Mouse (Mus musculus) mouse embryonic stem cell (cell line): ENCODE measurements around the gene Ddt.

ENCODE experiments used
- in situ Hi-C, 2 experiments: fragments of 300-500 bp; cut with MboI; formaldehyde crosslinking; loops; 1 replicate in 1 of 2; 3 replicates in 1 of 2; pipeline ENCODE4 v1.14.3; 2019 to 2020; ENCODE audit warnings: low sequenced_read_pairs in 2 of 2, low pct_unique_long_range_greater_than_20kb in 1 of 2, mixed read lengths in 1 of 2; ENCODE audit not compliant: unreplicated experiment in 1 of 2

Ddt gene

DNA sequence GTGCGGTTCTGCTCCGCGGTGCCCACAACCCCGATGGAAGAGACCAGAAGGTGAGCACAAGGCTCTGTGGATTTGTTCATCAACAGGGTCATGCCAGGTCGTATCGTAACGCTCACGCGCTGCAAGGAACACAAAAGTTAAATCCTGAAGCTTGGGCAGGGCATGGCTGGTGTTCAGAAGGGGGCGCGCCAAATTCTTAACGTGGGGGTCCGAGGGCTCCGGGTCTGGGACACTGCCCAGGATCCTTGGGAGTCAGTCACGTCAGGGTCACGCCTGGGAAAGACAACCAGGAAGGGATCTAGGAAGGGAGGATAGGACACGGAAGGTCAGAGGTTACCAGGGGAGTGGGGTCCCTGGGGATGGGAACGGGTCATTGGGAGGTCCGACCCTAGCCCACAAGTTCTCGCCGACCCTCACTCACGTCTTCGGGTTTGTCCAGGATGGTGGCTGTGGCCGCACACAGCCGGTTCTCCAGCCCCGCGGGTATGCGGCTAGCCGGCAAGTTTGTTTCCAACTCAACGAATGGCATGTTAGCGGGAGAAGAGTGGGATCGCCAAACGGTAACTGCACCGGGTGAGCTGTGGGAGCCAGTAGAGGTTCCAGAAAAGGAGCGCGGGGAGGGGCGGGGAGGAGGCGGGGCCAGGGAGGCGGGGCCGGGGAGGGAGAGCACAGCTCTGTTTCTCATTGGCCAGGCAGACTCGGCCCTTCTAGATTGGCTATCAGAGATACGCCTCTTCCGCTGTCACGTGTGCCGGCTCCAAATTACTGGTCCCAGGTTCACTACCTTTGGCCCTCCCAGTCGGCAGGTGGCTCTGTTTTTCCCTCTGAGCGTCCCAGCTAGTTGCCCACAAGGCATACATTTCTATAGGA, at the start of gene Ddt:
Gene Ddt, minus strand, starts transcription at position 620 of the 870 bp plus-strand sequence.
- in situ Hi-C loops: no loop called here

DNA sequence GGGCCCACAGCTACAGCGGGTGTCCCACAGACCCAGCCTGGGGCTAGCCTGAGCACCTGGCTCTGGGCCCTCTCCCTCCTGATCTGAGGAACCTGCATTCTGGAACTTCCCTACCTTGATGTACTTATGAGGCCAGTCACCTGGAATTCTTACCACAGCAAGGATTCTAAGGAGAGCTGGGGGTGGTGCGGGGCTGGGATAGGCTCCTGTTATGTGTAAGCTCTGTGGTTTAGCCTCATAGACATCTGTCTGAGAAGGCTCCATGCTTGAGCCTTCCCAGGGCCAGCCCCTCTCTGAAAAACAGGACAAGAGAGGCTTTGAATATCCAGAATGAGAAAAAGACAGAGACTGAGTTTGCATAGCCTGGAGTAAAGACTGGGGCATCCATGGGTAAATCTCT, 49.2 kb upstream of the Ddt start, which contains the start of gene Gstt4:
Gene Gstt4, minus strand, starts transcription at position 101 of the 400 bp plus-strand sequence.
- in situ Hi-C loops: no loop called here

DNA sequence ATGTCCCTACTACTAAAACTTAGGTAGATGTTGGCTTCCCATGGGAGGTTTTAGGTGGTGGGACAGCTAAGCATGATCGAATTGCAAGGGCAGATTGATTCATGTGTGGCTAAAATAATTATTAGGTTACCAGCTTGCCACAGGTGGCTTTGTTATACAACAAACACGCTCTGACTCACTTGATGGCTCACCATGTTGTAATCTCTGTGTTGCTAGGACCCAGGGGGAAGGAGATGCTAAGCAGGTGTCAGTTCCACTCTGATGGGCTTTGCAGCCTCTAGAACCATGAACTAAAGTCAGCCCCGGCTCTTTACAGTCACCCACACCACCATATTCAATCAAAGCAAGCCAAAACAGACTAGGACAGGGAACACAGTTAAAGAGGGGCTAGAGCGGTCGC, 46.7 kb upstream of the Ddt start:
- in situ Hi-C loops: no loop called here

DNA sequence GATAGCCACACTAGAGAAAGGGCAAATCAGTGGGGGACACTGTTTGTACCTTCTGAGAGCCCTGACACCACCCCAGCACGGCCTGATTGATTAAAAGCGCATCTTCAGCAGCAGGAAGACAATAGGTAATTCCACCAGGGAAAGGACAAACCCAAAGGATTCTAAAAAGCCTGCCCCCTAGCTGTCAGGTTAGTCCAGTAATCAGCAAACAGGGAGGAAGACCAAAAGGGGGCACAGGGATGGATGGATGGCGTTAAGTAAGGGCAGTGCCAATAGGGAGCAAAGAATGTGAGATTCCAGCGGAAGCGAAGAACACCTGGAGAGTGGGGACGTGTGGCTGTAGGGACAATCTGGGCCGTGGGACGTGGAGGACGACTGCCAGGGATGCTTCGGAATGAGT, 45.4 kb upstream of the Ddt start:
- in situ Hi-C loops: no loop called here

DNA sequence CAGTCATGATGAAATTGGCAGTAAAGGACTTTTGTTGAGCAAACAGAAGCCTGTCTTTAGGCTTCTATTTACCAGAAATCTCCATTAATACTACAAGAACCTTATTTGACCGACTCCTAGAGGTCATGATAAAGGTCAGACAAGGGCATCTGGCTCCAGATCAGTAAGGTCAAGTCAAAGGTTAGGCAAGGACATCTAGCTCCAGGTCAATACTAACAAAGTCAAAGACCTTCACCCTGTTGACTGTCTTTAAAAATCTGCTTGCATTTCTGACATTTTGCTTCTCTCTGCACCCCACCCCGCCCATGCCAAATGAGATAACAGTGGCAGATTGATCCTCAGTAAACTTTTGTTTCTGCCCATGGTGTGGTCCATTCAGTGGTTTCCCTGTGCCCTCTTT, 31.0 kb upstream of the Ddt start:
- in situ Hi-C loops: no loop called here

DNA sequence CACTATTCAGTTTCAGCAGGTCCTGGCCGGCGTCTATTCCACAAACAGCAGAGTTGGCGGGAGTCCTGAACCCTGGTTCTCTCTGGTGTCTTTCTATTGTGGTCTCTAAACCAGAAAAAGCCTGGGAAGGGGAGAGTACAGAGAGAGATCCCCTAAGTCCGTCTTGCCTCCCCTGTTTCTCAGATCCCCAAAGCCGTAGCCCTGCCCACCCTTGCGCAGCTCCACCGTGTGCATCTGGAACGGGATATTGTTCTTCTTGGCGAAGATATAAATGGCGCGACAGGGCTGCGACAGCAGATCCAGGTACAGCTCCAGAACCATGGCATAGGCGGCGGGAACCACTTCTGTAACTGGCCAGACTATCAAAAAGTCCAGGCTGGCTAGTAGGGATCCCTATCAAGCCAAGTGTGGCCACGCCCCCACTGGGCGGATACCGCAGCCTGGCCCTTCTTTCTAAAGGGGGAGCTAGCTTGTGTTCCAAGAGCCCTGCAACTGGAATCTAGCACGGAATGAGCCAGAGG, 25.0 kb upstream of the Ddt start, which contains the start of gene Gstt1:
Gene Gstt1, minus strand, starts transcription at position 409 of the 521 bp plus-strand sequence.
- in situ Hi-C loops: no loop called here

DNA sequence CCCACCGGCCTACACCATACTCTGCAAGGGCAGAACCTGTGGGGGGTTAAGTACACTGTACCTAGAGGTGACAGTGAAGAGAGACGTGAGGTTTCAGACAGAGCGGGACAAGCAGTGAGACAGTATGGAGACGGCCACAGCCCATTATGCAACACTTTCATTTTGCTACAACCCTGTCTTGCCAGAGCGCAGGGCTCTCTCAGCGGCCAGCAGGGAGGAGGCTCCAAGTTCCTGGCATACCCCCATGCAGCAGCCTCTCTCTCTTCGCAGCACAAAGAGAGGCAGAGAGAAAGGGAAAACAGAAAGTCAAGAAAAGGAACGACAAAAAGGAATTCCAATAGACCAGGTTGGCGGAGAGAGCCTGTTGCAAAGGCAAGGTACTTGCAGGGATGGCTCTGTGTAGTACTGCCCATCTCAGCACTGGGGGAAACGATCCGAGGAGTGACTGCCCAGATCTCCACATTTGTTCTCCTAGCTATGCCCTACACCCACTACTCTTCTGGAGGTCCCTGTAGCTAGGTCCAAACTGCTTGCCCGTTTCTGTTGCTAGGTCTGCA, 24.5 kb upstream of the Ddt start:
- in situ Hi-C loops: no loop called here

DNA sequence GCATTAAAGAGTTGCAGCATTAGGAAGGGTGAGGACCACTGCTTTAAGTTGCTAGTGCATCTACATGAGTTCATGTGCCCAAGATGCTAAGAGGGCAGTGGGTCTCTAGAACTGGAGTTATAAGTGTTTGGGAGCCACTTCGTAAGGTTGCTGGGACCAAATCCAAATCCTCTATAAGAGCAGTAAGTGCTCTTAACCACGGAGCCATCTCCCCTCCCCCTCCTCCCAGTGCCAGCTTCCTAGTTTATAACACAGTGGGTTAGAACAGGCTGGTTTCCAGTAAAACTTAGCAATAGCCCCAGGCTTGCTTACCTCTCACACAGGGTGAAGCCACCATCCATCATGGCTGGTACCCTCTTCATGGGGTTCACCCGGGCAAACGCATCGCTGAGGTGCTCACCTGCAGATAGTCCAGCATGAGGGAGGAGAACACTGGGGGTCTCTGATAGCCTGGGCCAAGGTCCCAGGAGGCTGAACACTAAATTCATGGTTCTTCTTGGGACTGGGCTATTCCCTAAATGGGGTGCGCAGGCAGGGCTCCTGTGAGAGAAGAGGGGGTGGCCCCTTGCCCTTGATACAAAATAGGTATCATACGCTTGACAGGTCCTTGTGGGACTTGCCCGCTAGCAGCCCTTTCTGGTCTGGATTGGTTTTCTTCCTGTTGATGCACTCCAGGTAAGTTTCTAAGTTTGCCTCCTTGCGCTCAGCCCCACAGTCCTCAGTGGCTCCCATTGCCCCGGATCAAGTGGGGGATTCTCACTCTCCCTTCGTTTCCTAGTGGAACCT, 23.7 kb upstream of the Ddt start:
- in situ Hi-C loops: no loop called here

DNA sequence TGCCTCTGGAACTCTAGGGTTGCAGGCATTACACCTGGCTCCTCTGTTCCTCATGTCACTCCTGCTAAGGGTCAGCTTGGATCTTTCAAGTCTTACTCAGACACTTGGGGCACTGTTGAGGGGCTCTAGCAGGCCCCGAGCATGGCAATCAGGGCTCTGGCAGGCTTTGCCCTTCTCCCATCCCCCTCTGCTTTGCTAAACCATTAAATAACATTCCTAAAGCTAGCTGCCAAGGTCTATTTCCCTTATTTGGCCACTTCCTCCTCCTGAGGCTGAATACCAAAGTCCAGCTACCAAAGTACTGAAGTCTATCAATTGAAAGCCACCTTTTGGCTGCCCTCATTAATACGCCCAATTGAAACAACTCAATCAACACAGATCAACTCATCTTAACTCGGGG, 21.7 kb upstream of the Ddt start:
- in situ Hi-C loops: no loop called here

DNA sequence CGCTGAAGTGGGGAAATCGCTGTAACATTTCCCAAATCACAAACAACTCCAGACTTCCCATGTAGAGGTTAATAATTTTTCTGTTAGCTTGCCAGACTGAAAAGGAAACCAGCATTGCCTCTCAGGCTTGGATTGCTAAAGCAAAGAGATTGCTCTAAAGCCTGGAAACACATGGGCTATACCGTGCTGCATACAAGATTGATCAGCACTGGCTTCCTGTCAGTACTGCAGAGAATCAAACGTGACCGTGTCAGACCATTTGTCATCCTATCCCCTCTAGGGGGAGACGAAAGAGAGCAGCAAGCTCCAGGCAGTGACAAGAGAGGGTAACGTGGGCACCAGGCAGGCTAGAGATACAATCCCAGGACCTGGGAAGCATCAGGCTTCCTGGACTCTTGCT, 17.6 kb upstream of the Ddt start:
- in situ Hi-C loops: no loop called here

DNA sequence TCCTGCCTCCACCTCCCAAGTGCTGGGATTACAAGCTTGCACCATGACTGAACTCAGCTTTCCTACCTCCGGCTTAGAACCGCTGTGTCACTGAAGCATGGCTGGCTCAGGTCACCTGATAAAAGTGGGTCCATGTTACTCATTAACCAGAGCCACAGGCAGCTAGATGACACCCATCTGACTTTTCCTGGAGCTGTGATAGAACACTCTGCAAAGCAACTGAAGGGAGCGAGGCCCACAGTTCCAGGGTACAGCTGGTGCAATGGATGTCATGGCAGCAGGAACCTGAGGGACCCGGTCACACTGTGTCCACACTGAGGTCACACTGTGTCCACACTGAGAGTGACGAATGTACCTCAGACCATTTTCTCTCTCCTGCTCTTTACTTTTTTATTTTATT, 16.6 kb upstream of the Ddt start:
- in situ Hi-C loops: no loop called here

DNA sequence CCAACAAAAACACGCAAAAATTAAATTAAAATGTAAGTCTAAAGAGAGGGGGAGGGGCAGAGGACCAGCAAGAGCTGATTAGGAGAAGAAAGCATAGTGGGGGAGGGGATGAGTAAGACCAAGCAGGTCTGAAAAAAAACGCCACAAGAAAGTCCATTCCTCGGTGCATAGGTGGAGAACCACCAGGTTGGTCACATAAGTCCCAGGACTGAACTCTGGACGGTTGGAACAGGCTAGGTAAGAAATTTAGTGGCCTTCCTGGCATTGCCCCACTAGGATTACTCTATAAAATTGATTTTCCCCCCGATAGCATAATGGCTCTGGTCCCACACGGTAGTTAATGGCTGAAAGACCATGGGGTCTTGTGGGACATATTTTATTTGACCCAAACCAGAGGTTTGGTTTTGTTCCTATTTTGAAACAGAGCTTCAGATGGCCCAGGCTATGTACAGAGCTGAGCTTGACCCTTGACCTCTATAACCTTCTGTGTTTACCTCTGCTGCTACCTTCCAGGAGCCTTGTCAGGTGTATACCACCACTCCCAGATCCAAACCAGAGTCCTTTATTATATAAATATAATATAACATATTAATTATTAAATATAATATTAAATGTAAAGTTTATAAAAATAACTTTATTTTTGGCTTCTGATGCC, 16.0 kb upstream of the Ddt start:
- in situ Hi-C loops: no loop called here

DNA sequence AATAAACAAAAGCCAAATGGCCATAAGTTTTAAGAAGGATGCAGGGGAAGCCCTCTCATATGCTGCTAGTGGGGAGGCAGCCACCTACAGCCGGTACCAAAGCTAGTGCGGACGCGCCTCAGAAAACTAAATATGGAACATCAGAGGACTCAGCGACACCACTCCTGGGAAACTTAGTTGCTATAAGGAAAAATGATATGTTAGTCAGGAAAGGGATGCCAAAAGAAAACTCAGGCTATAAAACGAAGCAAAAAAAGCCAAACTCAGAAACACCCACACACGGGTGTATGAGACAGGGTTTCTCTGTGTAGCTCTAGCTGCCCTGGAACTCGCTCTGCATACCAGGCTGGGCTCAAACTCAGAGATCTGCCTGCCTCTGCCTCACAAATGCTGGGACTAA, 15.1 kb upstream of the Ddt start:
- in situ Hi-C loops: no loop called here

DNA sequence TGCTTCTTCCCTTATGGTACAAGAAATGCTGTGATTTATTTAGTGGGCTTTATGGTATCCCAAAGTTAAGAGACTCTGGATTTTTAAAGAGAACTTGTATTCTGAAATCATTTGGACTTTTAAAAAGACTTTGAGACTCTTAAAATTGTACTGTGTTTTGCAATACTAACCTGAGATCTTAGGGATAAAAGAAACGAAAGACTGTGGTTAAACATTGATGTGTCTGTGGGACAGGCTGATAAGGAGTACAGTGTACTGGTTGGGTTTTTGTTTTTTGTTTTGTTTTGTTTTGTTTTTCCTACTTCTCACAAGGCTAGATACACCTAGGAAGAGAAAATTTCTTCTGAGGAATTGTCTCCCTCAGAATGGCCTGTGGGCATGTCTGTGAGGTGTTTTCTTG, 12.2 kb upstream of the Ddt start:
- in situ Hi-C loops: no loop called here

DNA sequence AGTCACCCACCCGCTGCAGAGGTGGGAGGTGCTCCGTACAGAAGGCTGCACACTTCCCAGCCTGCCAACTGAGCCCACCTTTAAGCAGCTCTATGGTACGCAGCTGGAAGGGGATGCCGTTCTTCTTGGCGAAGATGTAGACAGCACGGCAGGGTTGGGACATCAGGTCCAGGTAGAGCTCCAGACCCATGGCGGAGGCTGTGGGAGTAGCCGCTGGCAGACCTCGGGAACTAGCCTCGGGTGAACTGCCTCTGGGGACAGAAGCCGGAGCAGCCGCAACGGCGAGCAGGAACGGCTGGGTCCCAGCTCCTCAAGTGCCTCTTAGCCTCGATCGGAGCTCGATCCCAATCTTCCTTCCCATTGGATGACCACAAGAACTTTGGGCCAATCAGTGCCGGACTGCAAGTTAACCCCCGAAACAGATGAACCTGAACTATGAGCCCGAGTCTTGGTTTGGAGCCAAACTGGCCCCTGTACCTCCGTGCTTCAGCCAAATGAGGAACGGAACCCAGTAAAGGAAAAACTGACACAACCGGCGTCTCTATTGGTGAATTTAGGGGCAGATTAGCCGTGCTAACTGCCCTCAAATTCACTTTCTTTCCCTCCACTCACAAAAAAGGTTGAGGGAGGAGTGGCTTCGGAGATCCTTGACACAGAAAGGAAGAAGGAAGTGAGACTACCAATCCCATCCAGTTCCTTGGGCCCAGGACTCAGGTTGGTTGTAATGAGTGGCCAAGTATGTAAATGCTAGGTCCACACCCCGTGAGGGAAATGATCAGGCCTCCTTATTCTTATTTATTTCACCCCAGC, 7.8 kb upstream of the Ddt start, which contains the start of the genes Gm20441 and Gstt3:
Gene Gm20441, minus strand, starts transcription at position 186 of the 810 bp plus-strand sequence.
Gene Gstt3, minus strand, starts transcription at position 646 of the 810 bp plus-strand sequence.
- in situ Hi-C loops: no loop called here

DNA sequence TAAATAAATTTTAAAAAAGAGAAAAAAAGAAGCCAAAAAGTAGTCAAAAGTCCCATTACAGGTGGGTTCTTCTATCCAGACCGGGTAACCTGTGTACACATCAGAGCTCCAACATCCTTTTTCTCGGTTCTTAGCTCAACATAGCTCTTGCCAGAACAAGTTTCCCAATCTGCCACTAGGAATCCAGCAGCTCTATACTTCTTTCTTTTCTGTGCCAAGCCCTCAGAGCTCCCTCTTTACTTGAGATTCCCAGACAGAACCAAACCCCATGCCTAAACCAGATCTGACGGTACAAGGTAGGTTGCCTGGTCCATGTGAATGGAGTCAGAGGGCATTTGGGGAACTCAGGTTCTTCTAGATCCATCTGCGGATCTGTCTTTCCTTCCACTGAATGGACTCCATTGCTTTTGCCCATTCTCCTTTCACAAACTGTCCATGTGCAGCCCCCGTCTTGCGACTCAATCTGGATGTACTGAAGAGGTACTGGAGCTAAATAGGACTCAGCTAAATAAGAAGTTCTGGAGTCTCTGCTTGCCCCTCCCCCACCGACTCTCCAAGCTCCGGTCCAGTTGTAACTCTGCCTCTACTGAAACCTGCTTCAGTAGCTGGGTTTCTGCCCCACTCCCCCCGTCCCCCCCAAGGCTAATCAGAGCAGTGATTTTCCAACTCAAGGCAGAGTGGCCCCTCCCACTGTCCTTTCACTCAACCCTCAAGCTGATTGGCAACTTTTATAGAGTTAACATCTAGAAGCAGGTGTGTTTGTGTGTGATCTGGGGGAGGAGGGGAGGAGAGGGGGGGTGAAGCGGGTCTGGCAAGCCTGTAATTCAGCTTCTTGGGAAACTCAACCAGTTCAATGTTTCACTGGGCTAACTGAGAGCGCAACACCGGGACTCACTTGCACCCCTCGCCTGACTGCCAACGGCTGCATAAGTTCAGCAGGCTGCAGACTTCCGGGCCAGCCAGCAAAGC, 6.3 kb upstream of the Ddt start:
- in situ Hi-C loops: no loop called here

DNA sequence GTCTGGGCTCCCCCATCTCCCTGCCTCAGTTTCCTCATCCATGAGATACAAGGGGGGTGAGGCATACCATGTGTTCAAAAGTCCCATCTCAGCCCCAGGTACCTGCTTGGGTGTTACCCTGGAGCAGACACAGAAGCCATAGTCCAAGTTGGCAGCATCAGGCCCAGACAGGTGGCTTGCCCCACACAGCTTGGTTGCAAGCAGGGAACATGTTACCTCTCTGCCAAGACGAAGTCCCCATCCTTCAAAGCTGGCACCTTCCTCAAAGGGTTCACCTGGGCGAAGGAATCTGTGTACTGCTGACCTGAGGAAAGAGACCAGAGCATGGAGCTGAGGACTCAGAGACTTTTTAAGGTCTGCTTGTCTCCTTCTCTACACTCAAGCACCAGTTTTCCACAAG, 4.7 kb upstream of the Ddt start:
- in situ Hi-C loops: no loop called here
